Mouse (Mus musculus): ENCODE data around the gene Pih1d1.

DNA sequence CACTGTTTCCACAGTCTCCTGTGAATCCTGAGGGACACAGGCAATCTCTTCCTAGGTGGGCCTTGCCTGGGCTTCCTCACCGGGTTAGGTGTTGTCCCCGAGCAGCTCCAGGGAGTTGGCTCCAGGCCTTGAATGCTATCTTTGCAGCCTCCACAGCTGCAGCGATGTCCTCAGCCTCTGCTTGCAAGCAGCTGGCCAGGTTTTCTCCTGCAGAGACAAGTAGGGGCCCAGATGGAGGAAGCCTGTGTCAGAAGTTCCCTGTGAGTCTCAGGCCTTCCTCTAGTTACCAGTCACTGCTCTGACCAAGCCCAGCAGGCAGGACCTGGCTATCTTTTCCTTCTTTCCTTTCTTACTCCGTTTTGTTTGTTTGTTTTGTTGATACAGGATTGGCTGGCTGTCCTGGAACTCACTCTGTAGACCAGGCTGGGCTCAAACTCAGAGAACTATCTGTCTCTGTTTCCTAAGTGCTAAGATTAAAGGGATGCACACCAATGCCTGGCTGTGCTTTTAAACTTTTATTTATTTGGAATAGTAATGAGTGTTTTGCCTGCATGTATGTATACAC is 5.5 kb upstream of the Pih1d1 start:
- TF ChIP-seq CTCF (IDR thresholded peaks at IDR 0.05; ENCODE audit: low read depth) (no peak), EP300 (IDR thresholded peaks at IDR 0.05; ENCODE audit: low read depth) (no peak)
